Mouse (Mus musculus): ENCODE measurements at regions not wholly inside any gene's neighbourhood (a gene's known extent, or its start where the extent isn't known, plus 50 kb on each side); places are given as distances from the start of the nearest gene placed in this dataset.

- no peak for TF ChIP-seq CTCF (IDR thresholded peaks at IDR 0.05; ENCODE audit: extremely low read depth, insufficient read length, insufficient replicate concordance, low read depth, low read length)
- no peak for TF ChIP-seq POLR2A (IDR thresholded peaks at IDR 0.05; ENCODE audit: low read depth, low read length)
These were observed 378.8 kb downstream of the Rps24 start for GRCm38 (mm10) chr14:24865579-24866230.

Measured in small intestine, adult 2 months (tissue).